Mouse (Mus musculus) midbrain, embryonic 14.5 days (tissue): ENCODE measurements around the gene Tmem8b. TPM values are rescaled to one million over a fixed set of nuclear protein-coding genes. Genes with fewer than 3 reads are reported as not detected.

Source experiments
- ATAC-seq: fragments of 200-750 bp; cut with Nextera tagmentation; 2 replicates; pipeline ENCODE4 v1.8.0; 2017; ENCODE audit warnings: moderate number of reproducible peaks, moderate library complexity; ENCODE audit not compliant: low FRiP score, low TSS enrichment
- DNase-seq: peaks from one replicate; pipeline ENCODE4 v3.0.0-alpha.2; 2015
- H3K27ac ChIP-seq: fragments of 300-500 bp; sonication (generic); replicated peaks from 2 replicates; pipeline ENCODE4 v1.5.1; 2014; ENCODE audit warnings: mild to moderate bottlenecking, low read depth, low read length, moderate library complexity
- H3K27me3 ChIP-seq: fragments of 300-500 bp; sonication (generic); 2 replicates; pipeline ENCODE4 v1.6.1; 2014; ENCODE audit warnings: low read length, control low read depth, mixed read lengths; ENCODE audit not compliant: control insufficient read depth, insufficient read depth
- H3K36me3 ChIP-seq: fragments of 300-500 bp; sonication (generic); 2 replicates; pipeline ENCODE4 v1.6.1; 2014; ENCODE audit warnings: low read length, control low read depth; ENCODE audit not compliant: control insufficient read depth, insufficient read depth
- H3K4me1 ChIP-seq: fragments of 300-500 bp; sonication (generic); 2 replicates; pipeline ENCODE4 v1.6.1; 2014; ENCODE audit warnings: mild to moderate bottlenecking, antibody characterized with exemption, low read length, control low read depth; ENCODE audit not compliant: control insufficient read depth, insufficient read depth
- H3K4me2 ChIP-seq: fragments of 300-500 bp; sonication (generic); 2 replicates; pipeline ENCODE4 v1.6.1; 2014; ENCODE audit warnings: mild to moderate bottlenecking, low read length, moderate library complexity
- H3K4me3 ChIP-seq: fragments of 300-500 bp; sonication (generic); replicated peaks from 2 replicates; pipeline ENCODE4 v1.5.1; 2014; ENCODE audit warnings: low read depth, low read length
- H3K9ac ChIP-seq: fragments of 300-500 bp; sonication (generic); replicated peaks from 2 replicates; pipeline ENCODE4 v1.6.1; 2014; ENCODE audit warnings: mild to moderate bottlenecking, low read length, moderate library complexity
- H3K9me3 ChIP-seq: fragments of 300-500 bp; sonication (generic); 2 replicates; pipeline ENCODE4 v1.6.1; 2016; ENCODE audit warnings: low read length, control low read depth, mixed read lengths; ENCODE audit not compliant: control insufficient read depth
- WGBS: fragments of 180-500 bp; shearing (Covaris S2); extraction: QIAGEN DNeasy Blood & Tissue Kit; methylation state at CpG from one replicate; pipeline ENCODE4 v1.1.7; 2014; 5-methylcytosine and 5-hydroxymethylcytosine counted together
- polyA plus RNA-seq: library from polyadenylated mRNA; unstranded; fragments of >200 nt; fragmentation: Nextera tagmentation; extraction: Ambion mirVana; gene quantifications from 2 replicates; pipeline ENCODE4 v1.2.1, GENCODE M21; 2014

Gene Tmem8b
- polyA plus RNA-seq, 1 experiment from 2014 or later = 11.2 TPM

DNA sequence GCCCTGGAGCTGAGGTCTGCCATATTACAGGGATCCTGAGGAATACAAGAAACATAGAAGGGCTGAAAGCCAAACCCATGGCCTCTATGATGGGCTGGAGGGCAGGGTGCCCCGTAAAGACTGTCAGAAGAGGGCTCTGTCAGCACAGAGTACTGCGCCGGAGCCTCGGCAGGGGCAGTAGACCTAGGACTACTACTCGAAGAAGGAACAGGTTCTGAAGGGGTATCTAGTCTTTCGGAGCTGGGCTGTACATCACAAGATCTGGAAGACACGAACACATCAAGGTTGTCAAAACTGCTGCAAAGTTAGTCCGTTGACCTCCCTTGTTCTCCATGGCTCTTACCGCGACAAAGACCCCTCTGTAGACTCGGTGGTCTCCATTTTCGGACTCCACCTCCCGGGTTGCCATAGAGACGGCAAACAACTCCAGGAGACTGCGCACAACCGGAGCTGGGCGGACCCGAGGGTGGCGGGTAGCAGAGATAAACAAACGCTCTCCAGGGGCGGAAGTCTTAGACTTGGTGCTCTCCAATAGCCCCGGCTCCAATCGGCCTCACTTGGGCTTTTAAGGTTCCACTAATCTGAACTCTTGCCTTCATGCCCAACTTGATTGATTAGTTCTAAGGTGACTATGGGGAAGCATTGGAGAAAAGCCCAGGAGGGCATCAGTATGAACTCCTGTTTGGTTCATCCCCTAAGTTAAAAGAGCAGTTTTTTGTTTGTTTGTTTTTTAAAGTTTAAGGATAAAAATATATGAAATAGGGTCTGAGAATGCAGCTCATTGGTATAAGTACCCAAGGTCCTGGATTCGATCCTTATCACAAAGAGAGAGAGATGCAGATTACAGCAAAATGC is 15.4 kb upstream of the Tmem8b start, which contains the start of gene Spag8:
Spag8 (minus strand) TSS at position 434 of the 855 bp plus-strand sequence.
- DNase-seq (peak; percentile 76), ATAC-seq (no peak)
- Histone ChIP-seq H3K9me3 (no peaks in the 10 kb centered on the region), H3K27me3 (no peaks in the 10 kb centered on the region), H3K36me3 (peaks cover 11% of the 10 kb centered on the region; the same call in 1 of the 2 replicates), H3K27ac (0 out of 2 replicates have a peak within 1 kb of the TSS, but pooled peaks have one; percentile 41), H3K4me1 (peaks cover 4% of the 10 kb centered on the region; the same call in 1 of the 2 replicates), H3K4me2 (peak within 1 kb of the TSS; percentile 44), H3K9ac (no peak within 1 kb of the TSS), H3K4me3 (peak within 1 kb of the TSS; percentile 19)
- WGBS = 9% methylated on average over 24 of the region's 24 CpGs

DNA sequence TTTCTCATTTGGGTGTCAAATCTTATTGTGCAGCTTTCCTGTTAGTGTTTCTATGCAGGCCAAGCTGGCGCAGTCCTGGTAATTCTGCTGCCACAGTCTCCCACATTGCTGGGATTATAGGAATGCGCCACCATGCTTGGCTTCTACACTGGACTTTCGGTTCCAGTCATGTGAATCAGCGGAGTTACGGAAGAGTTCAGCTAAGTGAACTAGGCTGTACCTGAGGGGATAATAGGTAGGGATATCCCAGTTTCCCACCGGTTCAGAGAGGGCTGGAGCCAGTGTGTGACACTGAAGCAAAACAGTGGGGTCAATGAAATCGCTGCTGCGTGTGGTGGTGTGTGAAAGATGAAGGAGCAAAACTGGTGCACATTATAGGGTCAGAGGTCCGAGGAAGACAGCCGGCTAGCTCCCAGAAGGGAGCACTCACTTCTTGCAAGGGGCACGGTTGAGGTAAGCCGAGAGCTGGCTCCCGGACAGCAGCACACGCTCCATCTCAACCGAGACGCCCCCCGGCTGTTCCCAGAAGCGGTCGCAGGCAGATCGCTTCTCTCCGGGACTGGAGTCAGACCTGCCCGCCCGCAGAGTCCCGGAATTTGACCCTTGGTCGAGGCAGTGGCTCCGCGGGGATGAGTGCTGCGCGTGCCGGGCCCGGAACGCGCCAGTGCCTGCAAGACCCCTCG is 13.0 kb upstream of the Tmem8b start:
- no peaks in the 10 kb centered on the region for H3K36me3 ChIP-seq
- peak overlapping the region; percentile 84 for H3K9ac ChIP-seq
- H3K4me1 ChIP-seq = peaks cover 4% of the 10 kb centered on the region; the same call in 1 of the 2 replicates
- ATAC-seq (peak; percentile 49; the same call in 1 of the 2 replicates), DNase-seq (peak; percentile 18)
- 5% methylated on average over 34 of the region's 34 CpGs for WGBS
- H3K27ac ChIP-seq = peak overlapping the region; percentile 92
- no peaks in the 10 kb centered on the region for H3K9me3 ChIP-seq
- peak overlapping the region; percentile 78 for H3K4me3 ChIP-seq
- no peaks in the 10 kb centered on the region for H3K27me3 ChIP-seq
- peak overlapping the region; percentile 88 for H3K4me2 ChIP-seq

DNA sequence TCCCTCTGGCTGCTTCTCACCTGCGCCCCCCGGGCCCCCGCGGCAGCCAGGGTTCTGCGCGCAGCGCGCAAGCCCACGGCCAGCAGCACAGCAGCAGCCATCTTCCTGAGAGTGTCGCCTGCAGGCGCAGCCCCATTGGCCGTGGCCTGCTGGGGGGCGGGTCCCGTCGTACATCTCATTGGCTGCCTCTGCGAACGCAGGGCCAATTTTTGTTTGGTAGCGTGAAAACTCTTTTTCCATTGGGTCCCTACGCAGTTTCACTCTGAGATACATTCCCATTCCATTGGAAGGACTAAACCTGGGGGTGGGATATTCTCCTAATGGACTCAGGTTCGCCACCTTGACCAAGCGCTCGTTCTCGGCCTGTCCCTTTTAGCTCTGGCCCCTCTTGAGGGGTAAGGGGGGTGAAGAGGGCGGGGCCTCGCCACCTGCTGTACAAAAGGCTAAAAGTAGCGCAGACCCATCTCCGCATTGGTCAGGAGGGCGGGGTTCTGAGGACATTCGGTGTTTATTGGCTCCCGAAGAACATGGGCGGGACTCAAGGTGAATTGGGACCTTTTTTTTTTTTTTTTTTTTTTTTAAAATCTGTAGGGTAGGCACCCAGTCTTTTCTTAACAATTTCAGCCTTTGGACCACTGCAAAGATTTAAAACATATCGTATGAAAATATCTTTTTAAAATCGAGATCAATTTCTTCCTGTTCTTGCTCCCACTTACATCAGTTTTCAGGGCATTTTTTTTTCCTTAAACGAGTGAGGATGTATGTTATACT is 12.2 kb upstream of the Tmem8b start, which contains the start of gene Hint2:
Hint2 (minus strand) TSS at position 128 of the 771 bp plus-strand sequence.
- no peaks in the 10 kb centered on the region for H3K27me3 ChIP-seq
- peak within 1 kb of the TSS; percentile 92 for H3K27ac ChIP-seq
- peak within 1 kb of the TSS; percentile 78 for H3K4me3 ChIP-seq
- H3K9me3 ChIP-seq = no peaks in the 10 kb centered on the region
- no peaks in the 10 kb centered on the region for H3K36me3 ChIP-seq
- DNase-seq (peak; percentile 98), ATAC-seq (peak; percentile 96)
- peak within 1 kb of the TSS; percentile 88 for H3K4me2 ChIP-seq
- WGBS = under 1% methylated on average over 34 of the region's 34 CpGs
- H3K9ac ChIP-seq = peak within 1 kb of the TSS; percentile 84
- H3K4me1 ChIP-seq = peaks cover 4% of the 10 kb centered on the region; the same call in 1 of the 2 replicates

DNA sequence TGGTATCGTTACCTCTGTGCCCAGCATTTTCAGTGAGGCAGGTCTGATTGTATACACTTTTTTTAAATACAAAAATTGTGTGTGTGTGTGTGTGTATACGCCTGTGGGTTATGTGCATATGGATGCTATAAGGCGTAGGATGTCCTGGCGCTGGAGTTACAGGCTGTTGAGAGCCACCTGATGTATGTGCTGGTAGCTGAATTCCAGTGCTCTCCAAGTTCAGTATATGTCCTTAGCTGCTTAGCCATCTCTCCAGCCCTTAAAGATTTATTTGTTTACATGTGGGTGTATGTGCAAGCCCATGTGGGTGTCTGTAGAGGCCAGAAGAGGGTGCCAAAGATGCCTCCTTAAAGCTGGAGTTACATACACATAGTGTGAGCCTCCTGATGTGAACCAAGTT is 11.6 kb upstream of the Tmem8b start:
- no peak for ATAC-seq
- Histone ChIP-seq H3K4me1 (peaks cover 4% of the 10 kb centered on the region; the same call in 1 of the 2 replicates), H3K27me3 (no peaks in the 10 kb centered on the region; the same call in 1 of the 2 replicates), H3K4me2 (peak overlapping the region; percentile 88), H3K4me3 (peak overlapping the region; percentile 78), H3K27ac (peak overlapping the region; percentile 49; the same call in 1 of the 2 replicates), H3K9me3 (no peaks in the 10 kb centered on the region), H3K36me3 (no peaks in the 10 kb centered on the region), H3K9ac (no peak overlapping the region)
- WGBS = 65% methylated on average over 4 of the region's 4 CpGs
- DNase-seq = no peak

DNA sequence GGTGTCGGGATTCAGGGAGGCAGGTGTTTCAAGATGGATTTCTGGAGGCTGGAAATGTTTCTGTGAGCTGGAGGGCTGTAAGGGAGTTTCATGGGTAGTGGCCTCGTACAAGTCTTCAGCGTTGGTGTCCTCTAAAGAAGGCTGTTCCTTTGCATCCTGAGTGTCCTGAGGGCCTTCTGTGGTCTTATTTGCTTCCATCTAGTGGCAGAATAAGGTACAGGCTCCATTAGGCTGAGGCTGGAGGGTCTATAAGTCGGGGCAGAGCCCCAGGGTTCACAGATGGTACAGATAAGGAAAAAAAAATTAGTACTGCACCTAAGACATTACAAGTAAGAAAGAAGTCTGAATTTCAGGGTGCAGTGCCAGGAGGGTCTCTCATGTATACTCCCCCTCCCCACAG is 2.4 kb upstream of the Tmem8b start:
- Histone ChIP-seq H3K36me3 (no peaks in the 10 kb centered on the region), H3K9me3 (no peaks in the 10 kb centered on the region), H3K4me2 (no peak overlapping the region), H3K27me3 (peaks cover 6% of the 10 kb centered on the region), H3K9ac (no peak overlapping the region), H3K27ac (no peak overlapping the region), H3K4me1 (peaks cover 18% of the 10 kb centered on the region), H3K4me3 (no peak overlapping the region)
- DNase-seq = peak; percentile 53
- 28% methylated on average over 4 of the region's 4 CpGs for WGBS
- ATAC-seq = no peak

DNA sequence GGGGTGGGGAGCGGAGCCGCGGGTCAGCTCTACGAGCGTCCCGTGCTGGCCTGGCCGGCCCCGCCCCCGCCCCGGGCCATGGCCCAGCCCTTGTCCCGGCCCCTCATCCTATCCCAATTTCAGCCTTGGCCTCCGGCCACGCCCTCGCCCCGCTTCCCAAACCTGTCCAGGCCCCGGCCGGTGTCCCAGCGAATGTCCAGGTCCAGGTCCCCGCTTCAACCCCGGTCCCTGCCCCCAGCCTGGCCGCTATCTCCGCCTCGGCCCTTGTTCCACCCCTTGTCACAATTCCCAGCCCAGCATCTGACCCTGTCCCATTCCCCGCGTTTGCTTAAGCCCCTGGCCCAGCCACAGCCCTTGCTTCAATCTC is 640 bp downstream of the Tmem8b start:
- H3K36me3 ChIP-seq = peaks cover 7% of the 10 kb centered on the region
- no peaks in the 10 kb centered on the region for H3K27me3 ChIP-seq
- WGBS = 2% methylated on average over 24 of the region's 25 CpGs
- no peaks in the 10 kb centered on the region for H3K9me3 ChIP-seq
- H3K4me1 ChIP-seq = peaks cover 28% of the 10 kb centered on the region
- peak; percentile 36 for ATAC-seq
- H3K4me3 ChIP-seq = peak overlapping the region; percentile 93
- DNase-seq = no peak
- peak overlapping the region; percentile 73 for H3K27ac ChIP-seq
- peak overlapping the region; percentile 83 for H3K4me2 ChIP-seq
- peak overlapping the region; percentile 95 for H3K9ac ChIP-seq

DNA sequence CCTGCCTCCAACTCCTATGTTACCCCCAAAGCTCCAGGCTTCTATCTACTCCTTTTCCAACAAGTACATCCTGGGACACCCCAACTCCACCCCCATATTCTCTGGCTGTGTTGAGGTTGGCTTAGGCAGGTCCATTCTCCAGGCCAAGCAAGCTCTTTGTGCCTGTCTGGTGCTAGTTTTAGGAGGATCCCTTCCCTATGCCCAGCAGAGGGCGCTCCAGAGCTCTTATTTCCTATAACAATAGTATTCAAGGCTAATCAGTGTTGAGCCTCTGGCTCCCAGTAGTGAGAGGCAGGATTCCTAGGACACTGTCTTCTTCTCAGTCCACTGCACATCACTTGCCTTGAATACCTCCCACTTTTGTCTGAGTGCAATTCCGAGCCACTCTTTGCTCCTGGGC is 3.3 kb downstream of the Tmem8b start:
- Histone ChIP-seq H3K4me2 (peak overlapping the region; percentile 83), H3K9ac (no peak overlapping the region; the same call in 1 of the 2 replicates), H3K4me3 (peak overlapping the region; percentile 8; the same call in 1 of the 2 replicates), H3K27me3 (no peaks in the 10 kb centered on the region), H3K27ac (no peak overlapping the region), H3K4me1 (peaks cover 28% of the 10 kb centered on the region), H3K36me3 (peaks cover 33% of the 10 kb centered on the region), H3K9me3 (no peaks in the 10 kb centered on the region)
- DNase-seq (peak; percentile 97), ATAC-seq (peak; percentile 25; the same call in 1 of the 2 replicates)
- 4% methylated on average over 2 of the region's 2 CpGs for WGBS

DNA sequence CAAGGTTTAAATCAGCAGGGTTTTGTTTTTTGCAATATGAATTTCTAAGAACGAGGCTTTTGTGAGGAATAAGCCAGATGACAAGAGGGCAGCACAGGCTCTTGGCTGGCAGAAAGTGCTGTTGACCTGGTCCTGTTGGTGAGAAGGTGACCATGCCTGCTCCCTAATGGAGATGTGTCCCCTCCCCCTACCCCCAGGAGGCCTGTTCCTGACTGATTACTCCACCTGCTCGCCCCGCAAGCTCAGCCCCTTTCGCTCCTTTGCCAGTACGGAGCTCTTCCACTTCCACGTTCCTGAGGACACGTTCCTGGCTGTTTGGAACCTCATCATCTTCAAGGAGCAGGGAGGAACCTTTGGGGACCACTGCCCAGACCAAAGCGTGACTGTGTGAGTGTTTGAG is 4.9 kb downstream of the Tmem8b start:
- Histone ChIP-seq H3K4me2 (no peak overlapping the region), H3K4me1 (peaks cover 25% of the 10 kb centered on the region), H3K4me3 (no peak overlapping the region), H3K9ac (no peak overlapping the region), H3K27me3 (no peaks in the 10 kb centered on the region), H3K9me3 (no peaks in the 10 kb centered on the region), H3K36me3 (peaks cover 49% of the 10 kb centered on the region), H3K27ac (no peak overlapping the region)
- 76% methylated on average over 8 of the region's 8 CpGs for WGBS
- ATAC-seq (no peak), DNase-seq (no peak)
